Mouse (Mus musculus) embryo, embryonic 9.5 days (tissue): ENCODE data around the gene Ddx54.

Experiments
- DNase-seq: peaks from one replicate; pipeline ENCODE4 v3.0.0-alpha.2; 2017; ENCODE audit errors: extremely low spot score

Gene Ddx54

GRCm38 (mm10) chr5:120609246-120609775, 3.2 kb upstream of the Ddx54 start:
- DNase-seq: no peak

DNA sequence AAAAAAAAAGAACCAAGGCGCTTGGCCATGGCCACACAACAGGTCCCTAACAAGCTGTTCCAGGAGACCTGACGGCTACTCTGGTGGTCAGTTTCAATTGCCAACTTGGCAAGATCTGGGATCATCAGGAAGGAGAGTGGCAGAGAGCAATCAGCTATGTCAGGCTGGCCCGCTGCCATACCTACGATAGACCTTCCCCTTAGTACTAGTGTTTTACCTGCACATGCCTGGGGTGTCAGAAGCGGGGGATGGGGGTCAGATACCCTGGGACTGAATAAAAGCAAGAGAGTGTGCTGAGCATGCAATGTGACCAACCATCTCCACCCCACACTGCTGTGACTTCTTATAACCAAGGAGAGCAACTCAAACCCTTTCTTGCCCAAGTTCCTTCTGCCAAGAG, 1.6 kb upstream of the Ddx54 start:
- no peak for DNase-seq

DNA sequence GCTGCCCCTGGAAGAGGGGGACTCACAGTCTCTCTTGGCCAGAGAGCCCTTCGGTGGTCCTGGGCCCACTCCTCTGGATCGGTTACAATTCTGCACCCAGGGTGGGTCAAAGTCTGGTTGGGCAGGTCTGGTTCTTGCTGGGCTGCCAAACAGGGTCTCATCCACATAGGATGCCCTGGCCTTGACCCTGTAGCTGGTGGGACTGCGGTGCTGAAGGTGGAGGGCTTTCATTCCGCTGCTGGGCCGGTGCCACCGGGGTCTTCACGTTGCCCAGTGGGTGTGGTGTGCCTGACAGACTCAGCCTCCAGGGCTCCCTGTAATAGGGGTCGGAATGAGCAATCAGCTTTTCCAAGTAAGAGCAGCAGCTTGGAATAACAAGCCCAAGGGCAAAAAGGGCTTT, 1.1 kb upstream of the Ddx54 start:
- no peak for DNase-seq

DNA sequence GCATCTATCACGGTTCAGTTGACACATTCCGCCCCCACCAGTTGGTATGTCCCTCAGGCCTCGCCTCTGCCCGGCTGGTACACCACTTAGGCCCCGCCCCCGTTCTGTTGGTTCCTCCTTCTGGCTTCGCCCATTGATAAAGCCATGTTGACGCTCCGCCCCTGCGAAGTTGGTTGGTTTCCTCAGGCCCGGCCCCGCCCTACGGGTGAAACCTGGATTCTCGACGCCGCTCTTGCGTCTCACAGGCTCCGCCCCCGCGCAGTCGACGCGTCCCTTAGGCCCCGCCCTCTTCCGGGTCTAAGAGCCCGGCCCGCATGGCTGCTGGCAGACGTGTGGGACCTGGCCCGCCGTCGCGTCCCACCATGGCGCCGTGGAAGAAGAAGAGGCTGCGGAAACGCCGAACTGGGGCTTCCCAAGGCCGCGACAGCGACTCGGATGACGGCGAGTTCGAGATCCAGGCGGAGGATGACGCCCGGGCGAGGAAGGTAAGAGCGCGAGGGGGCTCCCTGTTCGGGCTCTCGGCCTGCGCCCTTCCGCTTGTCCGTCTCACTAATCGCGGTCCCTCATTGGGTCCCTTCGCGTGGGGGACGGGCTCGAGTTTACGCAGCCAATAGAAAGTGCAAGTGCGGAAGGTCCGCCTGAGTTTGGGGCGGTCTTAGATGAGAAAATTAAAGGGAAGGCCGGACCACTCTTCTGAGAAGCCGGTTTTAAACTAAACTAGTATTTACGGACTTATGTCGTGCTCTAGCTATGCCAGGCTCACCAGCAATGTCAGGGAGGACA, 474 bp downstream of the Ddx54 start:
- peak; percentile 99 for DNase-seq

DNA sequence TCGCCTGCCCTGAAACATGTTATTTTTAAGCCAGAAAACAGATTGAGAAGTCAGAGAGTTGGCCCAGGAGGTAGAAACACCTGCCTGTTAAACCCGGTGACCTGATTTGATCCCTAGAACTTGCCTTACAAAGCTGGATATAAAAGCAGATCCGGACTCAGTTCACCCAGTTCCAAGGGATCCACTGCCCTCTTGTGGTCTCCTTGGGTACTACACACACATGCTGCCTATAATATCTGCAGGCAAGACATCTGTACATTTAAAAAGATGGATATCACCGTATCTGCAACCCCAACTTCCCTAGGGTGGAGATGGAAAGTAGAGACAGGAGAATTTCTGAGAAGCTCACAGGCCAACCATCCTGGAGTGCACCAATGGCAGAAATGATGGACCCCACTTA, 3.4 kb downstream of the Ddx54 start:
- DNase-seq: no peak

GRCm38 (mm10) chr5:120618778-120619177, 6.2 kb downstream of the Ddx54 start:
- DNase-seq: no peak

DNA sequence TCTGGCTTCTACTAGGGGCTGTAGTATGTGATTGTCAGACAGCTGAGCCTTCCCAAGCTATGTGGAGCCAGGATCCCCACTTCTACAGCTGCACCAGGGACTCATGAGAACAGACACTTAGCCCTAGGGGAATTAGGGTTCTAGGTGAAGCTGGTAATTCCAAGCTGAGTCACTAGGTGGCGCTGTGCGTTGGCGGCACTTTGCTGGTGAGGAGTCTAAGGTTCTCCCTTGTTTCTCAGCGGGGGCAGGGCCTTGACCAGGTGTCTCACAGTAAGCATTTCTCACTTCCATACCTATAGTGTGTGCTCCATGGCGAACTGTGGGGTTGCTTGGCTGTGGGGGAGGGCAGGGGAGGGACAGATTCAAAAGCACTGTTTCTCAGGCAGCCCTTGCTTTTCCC, 6.7 kb downstream of the Ddx54 start:
- DNase-seq: peak; percentile 67

DNA sequence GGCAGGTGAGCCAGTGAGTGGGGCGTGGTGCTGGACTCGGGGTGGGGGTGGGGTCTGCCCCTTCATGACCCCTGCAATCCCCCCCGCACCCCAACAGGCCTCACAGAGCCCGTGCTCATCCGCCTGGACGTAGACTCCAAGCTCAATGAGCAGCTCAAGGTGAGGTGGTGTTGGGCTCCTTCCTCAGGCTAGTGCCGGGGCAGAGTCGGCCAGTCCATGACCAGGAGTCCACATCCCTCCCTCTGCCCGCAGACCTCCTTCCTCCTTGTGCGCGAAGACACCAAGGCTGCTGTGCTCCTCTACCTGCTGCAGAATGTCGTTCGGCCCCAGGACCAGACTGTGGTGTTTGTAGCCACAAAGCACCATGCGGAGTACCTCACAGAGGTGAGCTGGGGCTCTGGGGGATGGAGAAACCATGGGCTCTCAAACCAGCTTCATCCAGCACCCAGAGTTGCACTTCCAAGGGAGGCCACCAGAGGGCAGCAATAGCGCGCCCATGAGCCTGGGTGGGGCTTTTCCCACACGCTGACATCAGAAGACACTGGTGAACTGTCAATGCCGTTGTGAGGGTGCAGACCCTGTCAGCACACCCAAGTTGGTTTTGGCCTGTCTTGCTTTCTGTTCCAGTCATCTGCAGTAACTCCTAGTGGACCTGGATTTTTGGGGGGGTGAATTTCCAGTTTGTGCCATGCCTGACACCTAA, 8.0 kb downstream of the Ddx54 start:
- peak; percentile 83 for DNase-seq

DNA sequence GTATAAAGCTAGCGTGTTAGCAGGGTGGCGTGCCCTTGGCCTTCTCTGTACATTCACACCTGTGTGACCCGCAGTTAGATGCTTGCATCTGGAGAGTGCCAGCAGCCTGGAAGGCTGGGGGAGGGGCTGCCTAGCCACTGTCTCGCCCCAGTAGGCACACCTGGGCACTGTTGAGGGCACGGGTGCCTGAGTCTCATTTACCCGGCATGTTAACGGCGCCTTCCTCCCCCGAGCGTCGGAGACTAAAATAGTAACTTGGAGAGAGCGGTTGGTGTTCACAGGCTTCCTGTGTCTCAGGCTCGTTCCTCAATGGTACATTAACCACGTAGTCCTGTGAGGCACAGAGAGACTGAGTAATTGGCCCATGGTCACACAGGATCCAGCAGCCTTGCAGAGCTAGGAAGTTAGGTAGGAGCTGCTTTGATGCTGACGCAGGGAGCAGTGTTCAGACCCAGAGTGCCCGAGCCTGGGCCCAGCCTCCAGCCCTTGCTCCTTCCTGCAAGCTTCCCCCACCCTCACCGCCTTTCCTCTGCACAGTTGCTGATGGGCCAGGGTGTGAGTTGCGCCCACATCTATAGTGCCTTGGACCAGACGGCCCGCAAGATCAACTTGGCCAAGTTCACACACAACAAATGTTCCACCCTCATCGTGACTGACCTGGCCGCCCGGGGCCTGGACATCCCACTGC, 8.7 kb downstream of the Ddx54 start:
- no peak for DNase-seq

GRCm38 (mm10) chr5:120621846-120622197, 9.3 kb downstream of the Ddx54 start:
- no peak for DNase-seq

DNA sequence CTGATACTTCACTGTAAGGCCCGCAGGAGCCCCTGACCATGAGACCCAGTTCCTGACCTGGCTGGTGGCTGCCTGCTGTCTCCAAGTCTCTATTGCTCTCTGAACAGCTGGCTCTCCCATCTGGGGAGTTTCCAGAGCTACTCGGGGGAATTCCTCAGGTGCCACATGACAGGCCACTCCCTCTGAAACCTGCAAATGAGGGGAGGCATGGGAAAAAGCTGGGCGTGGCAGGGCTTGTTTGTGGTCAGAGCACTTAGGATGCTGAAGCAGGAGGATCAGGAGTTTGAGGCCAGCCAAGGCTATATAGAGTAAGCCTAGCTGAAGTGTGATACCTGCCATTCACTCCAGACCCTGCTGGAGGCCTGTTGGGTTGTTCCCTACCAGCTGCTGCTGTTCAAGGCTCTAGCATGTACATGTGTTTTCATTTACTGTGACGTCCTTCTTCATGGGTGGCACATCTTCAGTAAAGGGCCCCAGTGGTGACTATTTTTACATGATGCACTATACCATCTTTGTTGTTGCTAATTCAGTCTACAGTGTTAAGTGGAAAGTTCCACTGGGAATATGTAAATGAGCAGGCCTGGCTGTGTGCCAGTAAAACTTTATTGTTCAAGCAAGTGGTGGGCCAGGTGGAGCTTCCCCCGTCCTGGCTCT, 9.8 kb downstream of the Ddx54 start:
- no peak for DNase-seq

GRCm38 (mm10) chr5:120624427-120624826, 11.9 kb downstream of the Ddx54 start:
- DNase-seq: no peak

- DNase-seq: peak; percentile 78
These were observed 13.9 kb downstream of the Ddx54 start for GRCm38 (mm10) chr5:120626399-120626798.

DNA sequence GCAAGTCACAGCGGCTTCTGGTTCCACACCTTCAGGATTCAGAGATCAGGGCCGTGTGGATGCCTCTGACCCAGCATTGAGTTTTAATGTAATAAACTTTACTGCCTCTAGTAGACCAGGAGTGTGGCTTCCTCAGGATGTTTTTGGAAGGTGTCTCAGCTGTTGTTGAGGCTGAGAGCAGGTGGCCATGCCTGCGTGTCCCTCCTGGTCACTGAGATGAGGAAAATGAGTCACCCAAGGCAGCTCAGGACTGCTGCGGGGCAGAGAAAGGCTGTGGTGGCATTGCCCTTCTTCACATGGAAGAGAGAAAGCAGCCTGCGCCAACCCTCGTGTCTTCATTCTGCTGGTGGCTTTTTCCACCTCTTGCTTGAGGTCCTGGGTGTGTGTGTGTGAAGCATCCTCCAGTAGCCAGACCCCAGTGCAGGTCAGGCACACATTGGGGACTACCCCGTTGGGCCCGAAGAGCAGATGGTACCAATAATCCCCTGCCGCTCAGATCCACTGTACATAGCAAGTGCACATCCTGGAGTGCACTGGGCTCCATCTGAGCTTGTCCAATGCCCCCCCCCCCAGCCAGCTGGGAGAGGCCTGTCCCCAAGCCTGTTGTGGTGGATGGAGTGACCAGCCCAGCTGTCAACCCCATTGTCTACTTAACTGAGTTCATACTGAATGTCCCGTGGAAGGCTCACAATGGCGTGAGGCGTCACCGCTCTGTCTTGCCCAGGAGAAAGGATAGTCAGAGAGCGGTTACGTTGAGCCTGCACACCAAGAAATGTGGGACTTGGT, 15.2 kb downstream of the Ddx54 start:
- DNase-seq: no peak

GRCm38 (mm10) chr5:120628624-120629023, 16.1 kb downstream of the Ddx54 start:
- no peak for DNase-seq

GRCm38 (mm10) chr5:120631128-120631527, 18.6 kb downstream of the Ddx54 start:
- DNase-seq: no peak

GRCm38 (mm10) chr5:120631892-120632291, 19.4 kb downstream of the Ddx54 start:
- DNase-seq: no peak

DNA sequence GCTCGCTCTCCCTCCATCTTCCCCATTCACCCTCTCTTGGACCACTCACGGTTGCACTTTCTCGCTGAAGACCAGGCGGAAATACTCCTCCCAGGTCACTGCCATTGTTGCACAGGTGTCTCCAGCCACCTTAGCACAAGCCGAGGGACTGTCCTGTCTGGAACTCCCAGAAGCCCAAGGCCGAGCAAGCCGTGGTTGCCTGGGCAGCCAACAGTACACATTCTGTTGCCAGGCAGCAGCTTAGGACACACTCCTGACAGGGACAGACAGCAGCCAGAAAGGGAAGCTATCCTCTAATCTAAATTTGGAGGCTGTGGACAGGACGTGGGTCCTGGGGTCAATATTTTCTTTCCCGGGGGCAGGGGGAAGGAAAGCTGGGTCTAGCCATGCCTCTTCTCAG, 21.6 kb downstream of the Ddx54 start, which contains the start of gene Cfap73:
TSS of gene Cfap73 (minus strand) at position 105 of the 400 bp plus-strand sequence.
- DNase-seq: no peak

GRCm38 (mm10) chr5:120634860-120635259, 22.3 kb downstream of the Ddx54 start:
- no peak for DNase-seq

- no peak for DNase-seq
These were observed 23.1 kb downstream of the Ddx54 start for GRCm38 (mm10) chr5:120635633-120636032.

DNA sequence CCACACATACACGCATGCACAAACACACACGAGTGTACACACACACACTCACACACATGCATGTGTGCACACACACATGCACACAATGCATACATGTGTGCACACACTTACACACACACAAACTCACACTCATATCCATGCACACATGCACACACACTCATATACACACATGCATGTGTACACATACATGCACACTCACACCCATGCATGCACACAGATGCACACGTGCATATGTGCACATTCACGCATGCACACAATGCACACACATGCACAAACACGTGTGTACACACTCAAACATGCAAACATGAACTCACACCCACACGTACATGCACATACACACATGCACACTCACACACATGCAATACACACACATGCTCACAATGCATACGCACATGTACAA, 27.6 kb downstream of the Ddx54 start:
- no peak for DNase-seq
